Mouse (Mus musculus) adrenal gland, adult 2 months (tissue): ENCODE results near the gene Cntd1. TPM values are rescaled to one million over a fixed set of nuclear protein-coding genes. Genes with fewer than 3 reads are reported as not detected.

Source experiments
- DNase-seq: peaks from one replicate; pipeline ENCODE4 v3.0.0; 2021
- long read RNA-seq: library from polyadenylated mRNA; stranded (forward); transcript quantifications from one replicate; pipeline ENCODE4 v2.0.0, GENCODE M21; 2021
- polyA plus RNA-seq: library from polyadenylated mRNA; depleted of rRNA; stranded (reverse); fragments of >200 nt; gene quantifications from 2 replicates; pipeline ENCODE4 v1.2.3, GENCODE M21; 2012; rRNA removed
- total RNA-seq, 2 experiments: library from RNA; stranded (reverse); gene quantifications; 2 replicates each; pipeline ENCODE4 v1.2.3; 2021

Gene Cntd1
- under 1 TPM; 0.32 to 0.38 TPM for total RNA-seq
- 0.06 and 0.11 TPM in 2 replicates for polyA plus RNA-seq
- long read RNA-seq, result 0 reads

DNA sequence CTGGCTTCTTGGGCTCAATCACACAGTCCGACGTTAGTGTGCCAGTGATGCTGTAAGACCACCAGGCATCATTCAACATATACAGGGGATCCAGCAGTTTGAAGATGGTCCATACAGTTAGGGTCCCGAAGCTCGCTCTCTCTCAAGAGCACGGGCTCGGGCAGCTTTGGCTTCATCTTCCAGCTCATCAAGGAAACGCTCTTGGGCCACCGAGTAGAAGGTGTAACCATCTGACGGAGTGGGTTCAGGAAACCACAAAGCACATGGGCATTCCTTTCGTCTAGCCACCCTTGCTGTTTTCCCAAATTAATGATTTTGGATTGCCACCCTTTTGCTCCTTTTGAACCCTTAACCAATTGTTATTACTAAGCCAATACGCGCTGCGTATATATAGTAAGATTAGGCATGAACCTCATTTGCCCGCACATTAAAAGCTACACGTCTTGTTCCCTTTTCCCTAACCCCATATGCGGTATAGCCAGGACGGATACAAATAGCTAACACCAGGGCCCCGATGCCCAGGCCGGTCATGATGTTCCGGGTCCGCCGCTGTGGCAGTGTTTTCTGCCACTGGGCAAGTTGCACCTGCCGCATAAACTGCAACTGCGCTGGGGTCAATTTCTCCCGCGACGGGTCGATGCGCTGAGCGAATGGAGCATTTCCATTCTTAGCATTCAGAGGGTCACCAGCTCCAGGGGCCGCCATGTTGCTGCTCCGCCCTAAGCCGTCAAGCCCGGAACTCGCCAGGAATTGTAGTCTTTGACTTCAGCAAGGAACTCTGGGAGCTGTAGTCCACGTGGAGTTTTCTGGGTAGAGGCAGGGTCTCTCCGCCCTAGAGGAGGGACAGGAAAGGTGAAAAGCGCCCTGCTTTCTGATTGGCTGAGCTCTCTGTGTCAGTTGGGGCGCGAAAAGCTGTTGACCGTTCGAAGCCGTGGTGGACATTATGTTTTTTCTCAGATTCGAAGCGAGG is at the start of gene Cntd1, which contains the start of gene Coa3:
TSS of gene Cntd1 (plus strand) at position 790 of the 970 bp plus-strand sequence.
TSS of gene Coa3 (minus strand) at position 892 of the 970 bp plus-strand sequence.
- DNase-seq, result peak; percentile 90

- DNase-seq, result peak; percentile 67
Measured at GRCm38 (mm10) chr11:101229361-101229900, 49.4 kb upstream of the Cntd1 start.

- peak; percentile 17 for DNase-seq
Measured at GRCm38 (mm10) chr11:101230061-101230511, 48.7 kb upstream of the Cntd1 start.

DNA sequence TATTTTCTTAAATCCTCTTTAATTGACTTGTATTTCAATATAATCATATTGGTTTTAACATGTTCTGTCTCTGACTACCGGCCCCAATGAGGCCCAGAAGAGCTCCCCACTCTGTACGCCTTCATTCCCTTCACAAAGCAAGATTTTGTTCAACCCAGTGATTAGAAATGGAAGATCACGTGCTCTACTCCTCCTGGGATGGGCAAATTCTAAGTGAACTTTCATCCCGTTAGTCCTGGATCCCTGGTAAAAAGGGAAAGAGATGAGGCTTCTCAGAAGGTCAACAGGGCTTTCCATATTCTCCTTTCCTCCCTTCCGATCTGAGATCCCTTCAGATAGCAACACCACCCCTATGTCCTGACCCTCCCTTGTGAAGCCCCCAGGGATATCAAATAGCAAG is 48.3 kb upstream of the Cntd1 start:
- DNase-seq, result no peak

DNA sequence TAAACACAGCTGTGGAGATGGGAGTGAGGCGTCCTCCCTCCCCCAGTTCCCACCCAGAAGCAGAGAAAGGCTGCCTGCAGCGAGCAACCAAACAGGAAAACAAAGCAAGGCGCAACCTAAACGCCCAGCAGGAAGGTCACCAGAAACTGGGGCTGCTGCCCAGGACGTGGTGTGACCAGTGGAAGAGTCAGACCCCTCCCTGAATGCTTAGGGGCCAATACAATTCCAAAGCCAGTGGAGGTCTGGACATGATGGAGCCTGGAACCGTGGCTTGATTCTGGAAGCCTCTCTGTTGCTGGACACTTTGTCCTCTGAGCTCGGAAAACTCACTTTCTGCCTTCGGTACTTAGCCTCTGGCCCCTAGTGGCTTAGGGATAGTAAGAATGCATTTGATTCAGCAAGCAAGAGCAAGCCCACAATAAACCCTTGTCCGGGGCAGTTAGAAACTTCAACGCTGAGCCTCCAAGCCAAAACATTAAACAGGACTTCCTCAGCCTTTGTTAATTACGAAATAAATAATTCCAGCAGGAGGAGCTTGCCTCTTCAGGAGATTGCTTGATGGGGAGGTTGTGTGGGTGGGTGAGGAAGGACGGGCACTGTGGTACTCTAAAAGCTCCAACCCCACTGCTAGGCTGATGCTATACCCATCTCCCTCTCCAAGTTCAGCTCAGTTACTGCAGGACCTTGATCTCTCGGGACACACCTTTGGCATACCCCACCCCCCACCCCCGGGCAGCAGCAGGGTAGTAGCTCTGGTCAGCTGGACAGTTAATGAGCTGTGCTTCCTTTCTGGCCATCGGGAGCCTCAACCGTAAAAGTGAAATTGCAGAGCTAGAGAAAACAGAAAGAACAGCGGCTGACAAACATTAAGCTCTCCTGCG is 47.6 kb upstream of the Cntd1 start:
- DNase-seq, result peak; percentile 51

GRCm38 (mm10) chr11:101232010-101232839 is 46.6 kb upstream of the Cntd1 start:
- peak; percentile 27 for DNase-seq

- no peak for DNase-seq
Measured at GRCm38 (mm10) chr11:101233240-101233639, 45.6 kb upstream of the Cntd1 start.

GRCm38 (mm10) chr11:101234124-101234523 is 44.7 kb upstream of the Cntd1 start:
- no peak for DNase-seq

- no peak for DNase-seq
Measured at GRCm38 (mm10) chr11:101235429-101235828, 43.4 kb upstream of the Cntd1 start.

DNA sequence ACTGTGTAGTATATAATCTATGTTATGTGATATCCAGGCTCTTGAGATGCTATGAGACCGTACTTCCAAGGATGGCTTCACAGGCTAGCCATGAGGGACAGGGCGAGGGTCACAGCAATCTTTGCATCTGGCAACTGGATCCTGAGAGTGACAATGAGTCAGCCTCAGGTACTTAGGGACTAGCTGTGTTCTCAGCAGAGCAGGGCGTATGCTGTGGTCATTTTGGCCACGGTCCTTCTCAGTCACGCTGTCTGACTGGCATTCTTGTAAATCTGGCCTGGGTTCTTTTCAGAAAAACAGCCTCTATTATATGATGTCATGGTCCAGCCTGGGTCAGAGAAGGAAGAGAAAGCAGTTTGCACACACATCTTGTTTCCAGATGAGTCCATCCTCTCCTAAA is 42.0 kb upstream of the Cntd1 start:
- no peak for DNase-seq

GRCm38 (mm10) chr11:101238071-101238647 is 40.7 kb upstream of the Cntd1 start:
- no peak for DNase-seq

- no peak for DNase-seq
Measured at GRCm38 (mm10) chr11:101245071-101245470, 33.7 kb upstream of the Cntd1 start.

DNA sequence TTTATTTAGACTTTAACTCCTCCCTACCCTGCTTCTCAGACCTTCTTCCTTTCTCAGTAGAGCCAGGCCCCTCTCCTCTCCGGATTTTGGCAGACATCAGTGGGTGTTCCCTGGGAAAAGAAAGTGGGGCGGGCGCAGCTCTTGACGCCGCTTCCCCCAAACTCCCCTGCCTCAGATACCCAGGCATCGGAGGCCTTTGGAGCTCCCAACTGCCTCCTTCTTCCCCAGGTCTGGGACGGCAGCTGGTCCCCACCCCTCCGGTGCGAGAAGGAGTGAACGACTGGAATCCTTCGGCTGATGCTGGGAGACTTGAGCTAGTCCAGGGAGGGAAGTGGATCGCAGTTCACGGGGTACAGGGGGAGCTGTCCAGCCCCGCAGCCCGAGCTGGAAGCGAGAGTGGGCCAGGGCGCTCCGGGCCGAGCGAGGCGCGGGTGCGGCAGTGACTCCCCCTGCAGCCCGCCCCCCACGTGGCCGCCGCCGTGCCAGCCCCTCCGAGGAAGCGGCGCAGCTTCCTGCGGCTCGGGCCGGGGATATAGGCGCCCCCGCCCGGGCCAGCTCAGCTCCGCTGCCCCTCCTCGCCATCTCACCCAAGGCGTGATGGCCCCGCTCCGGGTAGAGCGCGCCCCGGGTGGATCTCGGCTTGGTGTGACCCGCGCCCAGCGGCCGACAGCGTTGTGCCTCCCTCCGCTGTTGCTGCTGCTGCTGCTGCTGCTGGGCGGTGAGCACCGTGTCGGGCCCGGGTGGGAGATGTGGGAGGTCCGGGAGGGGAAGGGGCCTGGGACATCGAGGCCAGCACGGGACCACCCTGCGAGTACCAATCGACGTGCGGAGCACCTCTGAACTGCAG is 32.7 kb upstream of the Cntd1 start, which contains the start of gene Ramp2:
TSS of gene Ramp2 (plus strand) at position 174 of the 847 bp plus-strand sequence.
- peak; percentile 65 for DNase-seq

GRCm38 (mm10) chr11:101246702-101247012 is 32.2 kb upstream of the Cntd1 start:
- no peak for DNase-seq

DNA sequence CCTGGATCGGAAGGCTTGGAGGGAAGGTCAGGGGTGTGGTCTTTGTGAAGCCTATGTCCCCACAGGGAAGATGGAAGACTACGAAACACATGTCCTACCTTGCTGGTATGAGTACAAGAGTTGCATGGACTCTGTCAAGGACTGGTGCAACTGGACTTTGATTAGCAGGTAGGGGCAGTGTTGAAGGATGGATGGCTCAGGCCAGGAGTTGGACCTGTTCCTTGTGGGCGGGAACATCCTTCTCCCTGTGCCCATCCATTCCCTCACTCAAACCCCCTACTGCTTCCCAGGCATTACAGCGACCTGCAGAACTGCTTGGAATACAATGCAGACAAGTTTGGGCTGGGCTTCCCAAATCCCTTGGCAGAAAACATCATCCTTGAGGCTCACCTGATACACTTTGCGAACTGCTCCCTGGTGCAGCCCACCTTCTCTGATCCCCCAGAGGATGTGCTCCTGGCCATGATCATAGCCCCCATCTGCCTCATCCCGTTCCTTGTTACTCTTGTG is 31.2 kb upstream of the Cntd1 start:
- DNase-seq, result no peak

DNA sequence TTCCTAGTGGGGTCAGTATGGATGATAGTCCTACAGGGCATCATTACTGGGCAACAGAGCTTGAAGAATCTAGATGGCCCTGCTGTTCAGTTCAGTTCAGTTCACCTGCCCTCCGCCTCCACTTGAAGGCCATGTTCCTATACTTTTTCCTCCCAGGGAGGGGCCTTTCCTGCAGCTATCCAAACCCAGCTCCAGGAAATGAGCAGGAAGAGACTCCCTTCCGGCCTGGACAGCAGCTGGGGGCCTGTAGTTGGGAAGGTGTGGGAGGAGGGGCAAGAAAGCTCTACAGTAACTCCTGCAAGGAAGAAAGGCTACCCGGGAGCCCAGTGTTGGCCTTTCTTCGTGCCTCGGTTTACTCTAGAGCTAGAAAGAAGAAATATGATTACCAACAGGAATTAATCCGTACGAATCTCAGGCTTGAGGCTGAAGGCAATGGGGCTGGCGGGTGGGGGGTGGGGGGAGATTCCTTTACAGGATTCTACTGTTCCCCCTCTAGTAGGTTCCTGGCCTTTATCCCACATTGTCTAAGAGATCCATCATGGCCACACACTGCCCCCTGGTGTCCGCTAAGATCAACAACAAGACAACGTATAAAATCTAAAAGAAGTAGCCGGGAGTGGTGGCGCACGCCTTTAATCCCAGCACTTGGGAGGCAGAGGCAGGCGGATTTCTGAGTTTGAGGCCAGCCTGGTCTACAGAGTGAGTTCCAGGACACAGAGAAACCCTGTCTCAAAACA is 30.4 kb upstream of the Cntd1 start:
- peak; percentile 69 for DNase-seq

DNA sequence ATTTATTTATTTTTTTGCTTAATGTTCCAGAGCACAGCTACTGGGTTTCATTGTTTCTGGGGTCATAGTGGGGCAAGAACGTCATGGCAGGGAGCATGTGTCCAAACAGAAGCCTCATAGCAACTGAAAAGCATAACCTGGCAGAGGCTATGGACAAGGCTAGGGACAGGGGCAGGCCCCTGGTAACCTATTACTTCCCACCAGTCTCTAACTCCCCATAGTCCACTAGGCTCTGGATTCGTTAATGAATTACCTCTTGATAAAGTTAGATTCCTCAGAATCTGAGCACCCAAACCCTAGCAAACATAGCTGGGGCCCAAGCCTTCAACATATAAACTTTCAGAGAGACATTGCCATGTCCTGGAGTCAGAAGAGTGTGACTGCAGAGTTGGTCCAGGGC is 27.8 kb upstream of the Cntd1 start:
- DNase-seq, result no peak

GRCm38 (mm10) chr11:101252941-101253340 is 25.9 kb upstream of the Cntd1 start:
- DNase-seq, result no peak
